Mouse (Mus musculus): ENCODE measurements around the gene 9230112D13Rik. TPM values are rescaled to one million over a fixed set of nuclear protein-coding genes. Genes with fewer than 3 reads are reported as not detected.

9230112D13Rik gene
- polyA plus RNA-seq, 2 experiments, result not detected

GRCm38 (mm10) chr14:34544001-34544400 lies 21.4 kb upstream of the 9230112D13Rik start:
- H3K9ac ChIP-seq (replicated peaks), result no peak overlapping the region
- TF ChIP-seq CTCF (IDR thresholded peaks at IDR 0.05; ENCODE audit: low read depth) (no peak), EP300 (IDR thresholded peaks at IDR 0.05; ENCODE audit: low read depth) (no peak)
- no peak overlapping the region for H3K4me2 ChIP-seq (ENCODE audit: low read depth)
- ATAC-seq (ENCODE audit: insufficient read depth) (no peak), DNase-seq (ENCODE audit: low read depth in 3 of 3, low spot score in 3 of 3) (no peak)
- no peak overlapping the region for H3K4me3 ChIP-seq (ENCODE audit: insufficient read depth in 1 of 2, low read depth in 2 of 2, low read length in 2 of 2)
- no peak overlapping the region for H3K27ac ChIP-seq
- H3K9me3 ChIP-seq (ENCODE audit: control insufficient read depth, low read length), result no peaks in the 10 kb centered on the region
- no peaks in the 10 kb centered on the region for H3K4me1 ChIP-seq (replicated peaks; ENCODE audit: control insufficient read depth in 2 of 2, insufficient read depth in 2 of 2, low read length in 1 of 2)
- 69% methylated on average over 6 of the region's 6 CpGs for WGBS (ENCODE audit: insufficient replicate concordance)
- H3K36me3 ChIP-seq (replicated peaks; ENCODE audit: control insufficient read depth, insufficient read depth, low read depth), result no peaks in the 10 kb centered on the region
- H3K27me3 ChIP-seq (ENCODE audit: control insufficient read depth, insufficient read depth, low read length), result peaks cover 22% of the 10 kb centered on the region

- ATAC-seq (ENCODE audit: insufficient read depth) (no peak), DNase-seq (ENCODE audit: low read depth in 3 of 3, low spot score in 3 of 3) (no peak)
- Histone ChIP-seq H3K4me2 (ENCODE audit: low read depth) (no peak overlapping the region), H3K9ac (replicated peaks) (no peak overlapping the region), H3K36me3 (replicated peaks; ENCODE audit: control insufficient read depth, insufficient read depth, low read depth) (no peaks in the 10 kb centered on the region), H3K4me3 (ENCODE audit: insufficient read depth in 1 of 2, low read depth in 2 of 2, low read length in 2 of 2) (no peak overlapping the region), H3K9me3 (ENCODE audit: control insufficient read depth, low read length) (no peaks in the 10 kb centered on the region), H3K4me1 (replicated peaks; ENCODE audit: control insufficient read depth in 2 of 2, insufficient read depth in 2 of 2, low read length in 1 of 2) (no peaks in the 10 kb centered on the region), H3K27me3 (ENCODE audit: control insufficient read depth, insufficient read depth, low read length) (peaks cover 18% of the 10 kb centered on the region), H3K27ac (no peak overlapping the region)
- TF ChIP-seq EP300 (IDR thresholded peaks at IDR 0.05; ENCODE audit: low read depth) (no peak), CTCF (IDR thresholded peaks at IDR 0.05; ENCODE audit: low read depth) (no peak)
- 57% methylated on average over 6 of the region's 6 CpGs for WGBS (ENCODE audit: insufficient replicate concordance)
Measured at GRCm38 (mm10) chr14:34543596-34543995, 21.0 kb upstream of the 9230112D13Rik start.

GRCm38 (mm10) chr14:34541896-34542295 lies 19.3 kb upstream of the 9230112D13Rik start:
- no peak for TF ChIP-seq CTCF (IDR thresholded peaks at IDR 0.05; ENCODE audit: low read depth)
- TF ChIP-seq EP300 (IDR thresholded peaks at IDR 0.05; ENCODE audit: low read depth), result no peak
- no peak overlapping the region for H3K9ac ChIP-seq (replicated peaks)
- no peak for DNase-seq (ENCODE audit: low read depth in 3 of 3, low spot score in 3 of 3)
- H3K27ac ChIP-seq, result no peak overlapping the region
- no peak overlapping the region for H3K4me3 ChIP-seq (ENCODE audit: insufficient read depth in 1 of 2, low read depth in 2 of 2, low read length in 2 of 2)
- peaks cover 8% of the 10 kb centered on the region for H3K27me3 ChIP-seq (ENCODE audit: control insufficient read depth, insufficient read depth, low read length)
- H3K4me1 ChIP-seq (replicated peaks; ENCODE audit: control insufficient read depth in 2 of 2, insufficient read depth in 2 of 2, low read length in 1 of 2), result no peaks in the 10 kb centered on the region
- H3K36me3 ChIP-seq (replicated peaks; ENCODE audit: control insufficient read depth, insufficient read depth, low read depth), result no peaks in the 10 kb centered on the region
- H3K9me3 ChIP-seq (ENCODE audit: control insufficient read depth, low read length), result no peaks in the 10 kb centered on the region
- ATAC-seq (ENCODE audit: insufficient read depth), result no peak
- 77% methylated on average over 5 of the region's 5 CpGs for WGBS (ENCODE audit: insufficient replicate concordance)
- no peak overlapping the region for H3K4me2 ChIP-seq (ENCODE audit: low read depth)

- Histone ChIP-seq H3K36me3 (replicated peaks; ENCODE audit: control insufficient read depth, insufficient read depth, low read depth) (no peaks in the 10 kb centered on the region), H3K4me2 (ENCODE audit: low read depth) (no peak overlapping the region), H3K9ac (replicated peaks) (no peak overlapping the region), H3K9me3 (ENCODE audit: control insufficient read depth, low read length) (no peaks in the 10 kb centered on the region), H3K27me3 (ENCODE audit: control insufficient read depth, insufficient read depth, low read length) (peaks cover 4% of the 10 kb centered on the region), H3K27ac (no peak overlapping the region), H3K4me3 (ENCODE audit: insufficient read depth in 1 of 2, low read depth in 2 of 2, low read length in 2 of 2) (no peak overlapping the region), H3K4me1 (replicated peaks; ENCODE audit: control insufficient read depth in 2 of 2, insufficient read depth in 2 of 2, low read length in 1 of 2) (0 out of 4 replicates have a peak, but pooled peaks cover 0 to 3% of the 10 kb centered on the region in 2 experiments)
- 8% methylated on average over 17 of the region's 17 CpGs for WGBS (ENCODE audit: insufficient replicate concordance)
- DNase-seq (ENCODE audit: low read depth in 3 of 3, low spot score in 3 of 3), result no peak
- ATAC-seq (ENCODE audit: insufficient read depth), result no peak
- TF ChIP-seq EP300 (IDR thresholded peaks at IDR 0.05; ENCODE audit: low read depth) (no peak), CTCF (IDR thresholded peaks at IDR 0.05; ENCODE audit: low read depth) (no peak)
Measured at GRCm38 (mm10) chr14:34540685-34541162, 18.1 kb upstream of the 9230112D13Rik start.

- Histone ChIP-seq H3K27me3 (ENCODE audit: control insufficient read depth, insufficient read depth, low read length) (peaks cover 1% of the 10 kb centered on the region), H3K4me2 (ENCODE audit: low read depth) (peak overlapping the region; percentile 16), H3K4me1 (replicated peaks; ENCODE audit: control insufficient read depth in 2 of 2, insufficient read depth in 2 of 2, low read length in 1 of 2) (0 out of 4 replicates have a peak, but pooled peaks cover 0 to 3% of the 10 kb centered on the region in 2 experiments), H3K9me3 (ENCODE audit: control insufficient read depth, low read length) (no peaks in the 10 kb centered on the region), H3K9ac (replicated peaks) (no peak overlapping the region), H3K36me3 (replicated peaks; ENCODE audit: control insufficient read depth, insufficient read depth, low read depth) (no peaks in the 10 kb centered on the region), H3K27ac (no peak overlapping the region), H3K4me3 (ENCODE audit: insufficient read depth in 1 of 2, low read depth in 2 of 2, low read length in 2 of 2) (no peak overlapping the region)
- ATAC-seq (ENCODE audit: insufficient read depth), result no peak
- TF ChIP-seq EP300 (IDR thresholded peaks at IDR 0.05; ENCODE audit: low read depth), result no peak
- TF ChIP-seq CTCF (IDR thresholded peaks at IDR 0.05; ENCODE audit: low read depth), result no peak
- DNase-seq (ENCODE audit: low read depth in 3 of 3, low spot score in 3 of 3), result no peak
- WGBS (ENCODE audit: insufficient replicate concordance), result 47% methylated on average over 4 of the region's 4 CpGs
Measured at GRCm38 (mm10) chr14:34535883-34536282, 13.3 kb upstream of the 9230112D13Rik start.
